Mouse (Mus musculus): Measurements from ENCODE around the gene Bace2. TPM values are rescaled to one million over a fixed set of nuclear protein-coding genes. Genes with fewer than 3 reads are reported as not detected.

Gene Bace2
- total RNA-seq, 2 experiments from 2014 or later = not detected

- peak; percentile 35; the same call in 1 of the 2 replicates for ATAC-seq (replicated peaks; ENCODE audit: poor library complexity)
These were observed 109.8 kb downstream of the Bace2 start for GRCm38 (mm10) chr16:97466182-97466957.

GRCm38 (mm10) chr16:97467472-97467871 lies 110.9 kb downstream of the Bace2 start:
- ATAC-seq (replicated peaks; ENCODE audit: poor library complexity) = no peak

- peak; percentile 59 for ATAC-seq (replicated peaks; ENCODE audit: poor library complexity)
These were observed 111.7 kb downstream of the Bace2 start for GRCm38 (mm10) chr16:97467993-97468791.

GRCm38 (mm10) chr16:97474671-97475070 lies 118.1 kb downstream of the Bace2 start:
- no peak for ATAC-seq (replicated peaks; ENCODE audit: poor library complexity)

GRCm38 (mm10) chr16:97475581-97475980 lies 119.0 kb downstream of the Bace2 start:
- ATAC-seq (replicated peaks; ENCODE audit: poor library complexity) = no peak

GRCm38 (mm10) chr16:97476524-97476923 lies 120.0 kb downstream of the Bace2 start:
- ATAC-seq (replicated peaks; ENCODE audit: poor library complexity) = peak; percentile 37

- peak; percentile 80 for ATAC-seq (replicated peaks; ENCODE audit: poor library complexity)
These were observed 122.1 kb downstream of the Bace2 start for GRCm38 (mm10) chr16:97478655-97479054.

GRCm38 (mm10) chr16:97492369-97492768 lies 135.8 kb downstream of the Bace2 start:
- ATAC-seq (replicated peaks; ENCODE audit: poor library complexity) = no peak

Other genes with a start within 250 kb of the Bace2 start
- 0.15 TPM in 1 of 2 replicates, not detected in the other for gene Dscam, start 186.0 kb upstream of the Bace2 start, total RNA-seq (2015)
- gene Dscam, start 186.0 kb upstream of the Bace2 start, total RNA-seq (2017) = 0.07 TPM in 1 of 2 replicates, not detected in the other
- gene Mx1, start 106.2 kb downstream of the Bace2 start, total RNA-seq (2015) = 1.4 and 1.7 TPM in 2 replicates
- 3.2 and 9.5 TPM in 2 replicates for gene Mx1, start 106.2 kb downstream of the Bace2 start, total RNA-seq (2017)
- gene Fam3b, start 158.1 kb downstream of the Bace2 start, total RNA-seq (2015) = 0.84 TPM in 1 of 2 replicates, not detected in the other
- 0.17 TPM in 1 of 2 replicates, not detected in the other for gene Fam3b, start 158.1 kb downstream of the Bace2 start, total RNA-seq (2017)

Data from megakaryocyte progenitor cell, adult 5-6 weeks (primary cell).